Mouse (Mus musculus) cerebellum, adult 2 months (tissue): ENCODE measurements around the gene Rheb. TPM values are rescaled to one million over a fixed set of nuclear protein-coding genes. Genes with fewer than 3 reads are reported as not detected.

ENCODE experiments used
- DNase-seq, 2 experiments: peaks; one replicate each; pipeline ENCODE4 v3.0.0; 2021
- H3K27ac ChIP-seq: fragments of 200-500 bp; 2 replicates; pipeline ENCODE4 v1.5.1; 2012; ENCODE audit warnings: low read length, control low read depth, inconsistent platforms; ENCODE audit not compliant: insufficient read depth
- H3K27me3 ChIP-seq: fragments of 200-500 bp; 2 replicates; pipeline ENCODE4 v1.6.1; 2012; ENCODE audit warnings: inconsistent platforms, mild to moderate bottlenecking, low read length, moderate library complexity; ENCODE audit not compliant: control insufficient read depth, insufficient read depth
- H3K4me1 ChIP-seq: fragments of 200-500 bp; 2 replicates; pipeline ENCODE4 v1.6.1; 2011; ENCODE audit warnings: low read length; ENCODE audit not compliant: control insufficient read depth, insufficient read depth
- H3K4me3 ChIP-seq: fragments of 200-500 bp; replicated peaks from 2 replicates; pipeline ENCODE3; 2011; ENCODE audit warnings: mild to moderate bottlenecking, low read depth, low read length, control low read depth; ENCODE audit not compliant: insufficient read depth
- CTCF ChIP-seq: fragments of 200-500 bp; IDR thresholded peaks from 2 replicates; pipeline ENCODE4 v1.5.1; 2011; ENCODE audit warnings: low read depth, mild to moderate bottlenecking, control low read depth, low read length, moderate library complexity, borderline replicate concordance; ENCODE audit not compliant: insufficient read depth
- POLR2A ChIP-seq: fragments of 200-500 bp; IDR thresholded peaks from 2 replicates; pipeline ENCODE4 v1.6.1; 2011; ENCODE audit warnings: low read length, control low read depth, borderline replicate concordance; ENCODE audit not compliant: insufficient read depth
- WGBS: fragments of 180-500 bp; shearing (Covaris S2); methylation state at CpG from one replicate; pipeline ENCODE4 v1.1.7; 2018; 5-methylcytosine and 5-hydroxymethylcytosine counted together
- polyA plus RNA-seq: library from polyadenylated mRNA; depleted of rRNA; stranded (reverse); fragments of >200 nt; gene quantifications from 2 replicates; pipeline ENCODE4 v1.2.3, GENCODE M21; 2012

Gene Rheb
- polyA plus RNA-seq, 1 experiment, result 114 TPM

GRCm38 (mm10) chr5:24800416-24800815 is 42.0 kb downstream of the Rheb start:
- DNase-seq, result no peak
- Histone ChIP-seq H3K4me3 (no peak overlapping the region), H3K4me1 (no peaks in the 10 kb centered on the region; the same call in 1 of the 2 replicates), H3K27me3 (no peaks in the 10 kb centered on the region), H3K27ac (no peak overlapping the region)
- TF ChIP-seq POLR2A (no peak), CTCF (peak; percentile 42; the same call in 1 of the 2 replicates)

GRCm38 (mm10) chr5:24798639-24799038 is 43.8 kb downstream of the Rheb start:
- Histone ChIP-seq H3K27me3 (no peaks in the 10 kb centered on the region), H3K4me3 (no peak overlapping the region), H3K27ac (no peak overlapping the region), H3K4me1 (no peaks in the 10 kb centered on the region; the same call in 1 of the 2 replicates)
- no peak for DNase-seq
- 32% methylated on average over 10 of the region's 10 CpGs for WGBS
- TF ChIP-seq POLR2A, result no peak
- no peak for TF ChIP-seq CTCF

- WGBS, result 52% methylated on average over 7 of the region's 7 CpGs
- no peak overlapping the region for H3K27ac ChIP-seq
- H3K27me3 ChIP-seq, result no peaks in the 10 kb centered on the region
- no peaks in the 10 kb centered on the region; the same call in 1 of the 2 replicates for H3K4me1 ChIP-seq
- DNase-seq, result no peak
- no peak overlapping the region for H3K4me3 ChIP-seq
- TF ChIP-seq POLR2A (no peak), CTCF (no peak)
Measured at GRCm38 (mm10) chr5:24797858-24798257, 44.6 kb downstream of the Rheb start.

GRCm38 (mm10) chr5:24792961-24793360 is 49.5 kb downstream of the Rheb start:
- TF ChIP-seq POLR2A, result no peak
- Histone ChIP-seq H3K4me3 (no peak overlapping the region), H3K27me3 (no peaks in the 10 kb centered on the region), H3K4me1 (no peaks in the 10 kb centered on the region; the same call in 1 of the 2 replicates), H3K27ac (no peak overlapping the region)
- whole genome bisulfite sequencing, result 59% methylated on average over 7 of the region's 7 CpGs
- no peak for DNase-seq

GRCm38 (mm10) chr5:24782957-24783356 is 59.5 kb downstream of the Rheb start:
- WGBS, result 84% methylated on average over 4 of the region's 4 CpGs
- Histone ChIP-seq H3K4me3 (no peak overlapping the region), H3K27ac (no peak overlapping the region), H3K27me3 (no peaks in the 10 kb centered on the region), H3K4me1 (no peaks in the 10 kb centered on the region)
- DNase-seq, result no peak
- no peak for TF ChIP-seq POLR2A
- no peak for TF ChIP-seq CTCF

- H3K4me1 ChIP-seq, result no peaks in the 10 kb centered on the region
- TF ChIP-seq CTCF (no peak), POLR2A (no peak)
- no peaks in the 10 kb centered on the region for H3K27me3 ChIP-seq
- WGBS, result 27% methylated on average over 5 of the region's 5 CpGs
- no peak for DNase-seq
- no peak overlapping the region for H3K4me3 ChIP-seq
- no peak overlapping the region for H3K27ac ChIP-seq
Measured at GRCm38 (mm10) chr5:24781048-24781447, 61.4 kb downstream of the Rheb start.

GRCm38 (mm10) chr5:24779881-24780512 is 62.4 kb downstream of the Rheb start:
- Histone ChIP-seq H3K27me3 (no peaks in the 10 kb centered on the region), H3K4me1 (no peaks in the 10 kb centered on the region), H3K4me3 (peak overlapping the region; percentile 8), H3K27ac (no peak overlapping the region)
- TF ChIP-seq CTCF, result peak; percentile 69
- no peak for TF ChIP-seq POLR2A
- 25% methylated on average over 15 of the region's 15 CpGs for WGBS
- peak; percentile 54 for DNase-seq

- DNase-seq, result no peak
- Histone ChIP-seq H3K4me3 (no peak overlapping the region), H3K27ac (no peak overlapping the region), H3K27me3 (no peaks in the 10 kb centered on the region), H3K4me1 (no peaks in the 10 kb centered on the region)
- TF ChIP-seq POLR2A (no peak), CTCF (no peak)
Measured at GRCm38 (mm10) chr5:24779321-24779720, 63.1 kb downstream of the Rheb start.

GRCm38 (mm10) chr5:24778843-24779140 is 63.6 kb downstream of the Rheb start:
- TF ChIP-seq POLR2A (no peak), CTCF (no peak)
- no peaks in the 10 kb centered on the region for H3K27me3 ChIP-seq
- DNase-seq, result no peak
- no peaks in the 10 kb centered on the region for H3K4me1 ChIP-seq
- H3K4me3 ChIP-seq, result no peak overlapping the region
- no peak overlapping the region for H3K27ac ChIP-seq
- WGBS, result 33% methylated on average over 13 of the region's 13 CpGs
